Mouse (Mus musculus) urinary bladder, postnatal 36 days (tissue): ENCODE data around the gene Mdh2.

Experiments used
- DNase-seq, 2 experiments: peaks; one replicate each; pipeline ENCODE4 v3.0.0; 2022; ENCODE audit warnings: low spot score in 2 of 2, mixed read lengths in 1 of 2

The Mdh2 gene

DNA sequence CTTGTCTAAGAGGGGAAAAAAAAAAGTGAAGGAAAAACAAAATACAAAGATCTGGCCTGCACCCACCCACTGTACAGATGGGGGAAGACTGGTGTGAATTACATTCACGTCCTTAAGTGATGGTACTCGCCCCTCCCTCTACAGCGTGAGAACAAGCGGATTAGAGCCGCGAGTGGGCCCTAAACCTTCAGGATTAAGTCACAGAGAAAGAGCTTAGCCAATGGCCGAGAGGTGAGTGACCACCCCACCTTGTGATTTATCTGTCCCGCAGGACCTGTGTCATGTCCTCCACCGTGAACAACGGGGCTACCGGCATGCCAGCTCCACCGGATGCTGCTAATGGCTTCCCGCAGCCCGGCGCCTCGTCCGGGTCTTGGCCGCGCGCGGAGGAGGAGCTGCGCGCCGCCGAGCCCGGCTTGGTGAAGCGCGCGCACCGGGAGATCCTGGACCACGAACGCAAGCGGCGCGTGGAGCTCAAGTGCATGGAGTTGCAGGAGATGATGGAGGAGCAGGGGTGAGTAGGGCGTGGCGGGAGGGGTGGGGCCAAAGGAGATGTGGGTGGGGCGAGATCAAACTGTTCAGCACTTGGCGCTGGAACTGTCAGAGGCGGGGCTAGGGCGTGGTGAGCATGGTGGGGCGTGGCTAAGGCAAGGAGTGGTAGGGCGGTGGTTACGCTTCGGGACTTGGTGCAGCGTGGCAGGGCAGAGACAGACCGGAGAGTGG, 56.6 kb downstream of the Mdh2 start:
- peak; percentile 18 to 45 for DNase-seq

DNA sequence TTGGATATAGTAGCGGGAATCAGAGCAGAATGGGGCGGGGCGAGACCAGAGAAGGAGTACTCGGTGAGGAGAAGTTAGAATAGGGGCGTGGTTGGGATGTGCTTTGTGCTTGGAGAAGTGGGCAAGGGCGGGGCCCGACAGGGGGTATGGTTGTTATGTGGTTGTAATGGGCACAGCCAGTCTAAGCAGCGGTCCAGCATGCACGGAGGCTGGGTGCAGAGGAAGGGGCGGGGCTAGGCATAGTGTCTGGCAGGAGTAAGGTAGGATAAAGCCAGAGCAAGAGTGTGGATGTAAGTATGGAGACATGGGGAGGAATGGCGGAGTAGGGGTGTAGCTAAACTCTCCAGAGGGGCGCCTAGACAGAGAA, 57.2 kb downstream of the Mdh2 start:
- DNase-seq, result no peak

DNA sequence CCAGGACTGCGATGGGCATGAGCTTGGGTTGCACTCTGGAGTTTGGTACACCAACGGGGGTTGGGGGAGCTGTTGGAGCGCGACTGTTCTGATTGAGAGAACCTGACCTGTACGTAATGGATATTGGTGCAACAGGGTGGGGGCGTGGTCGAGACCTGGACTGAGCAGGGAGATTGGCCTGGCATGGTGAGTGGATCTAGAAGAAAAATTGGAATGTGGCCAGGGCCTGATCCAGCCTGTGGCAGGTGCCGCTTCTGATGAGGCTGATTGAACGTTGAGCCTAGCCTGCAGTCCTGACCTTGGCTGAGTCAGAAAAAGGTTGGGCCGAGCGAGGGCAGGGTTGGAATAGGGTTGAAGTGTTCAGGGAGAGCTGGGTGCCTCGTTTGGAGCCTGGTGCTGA, 57.7 kb downstream of the Mdh2 start:
- no peak for DNase-seq
